25 mouse cellular contexts compared by ENCODE assay signal in the genomic region with DNA sequence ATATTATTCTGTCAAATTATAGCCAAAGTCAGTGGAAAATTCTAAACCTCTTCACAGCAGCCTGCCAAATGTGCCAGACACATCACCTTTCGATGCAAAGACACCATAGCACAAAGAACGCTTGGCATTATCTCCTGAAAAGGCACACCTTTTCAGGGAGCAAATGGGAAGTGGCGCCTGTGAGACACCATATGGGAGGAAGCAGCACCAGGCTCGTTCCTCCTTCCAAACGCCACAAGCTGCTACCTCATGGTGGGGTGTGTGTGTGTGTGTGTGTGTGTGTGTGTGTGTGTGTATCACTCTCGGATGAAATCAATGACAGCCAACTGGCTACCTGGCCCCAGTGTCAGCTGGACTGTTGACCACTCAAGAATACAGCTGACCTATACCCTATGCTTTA.
A peak's percentile ranks its signal among the peaks of the same experiment; 100 is the strongest.
DNase-seq lines count a peak whose midpoint lies in the region; ATAC-seq and TF ChIP-seq lines count a peak whose summit lies in the region.
"Had no signal": no experiment of that assay in that cellular context is flagged by ENCODE, and none has a peak within 500 bp of the region (broad histone marks: within the 10 kb centered on the region; RNA-seq: fewer than 3 reads in every experiment).

No protein-coding gene starts in this region.

- no peak for TF ChIP-seq POLR2A in brain, embryonic 14.5 days (IDR thresholded peaks at IDR 0.05; ENCODE audit: borderline replicate concordance, extremely low read depth, insufficient read depth, insufficient read length, poor library complexity, severe bottlenecking)

- no peaks in the 10 kb centered on the region for H3K9me3 ChIP-seq in forebrain, embryonic 13.5 days (replicated peaks)
- no peaks in the 10 kb centered on the region for H3K9me3 ChIP-seq in forebrain, embryonic 10.5 days
- no peaks in the 10 kb centered on the region for H3K9me3 ChIP-seq in midbrain, embryonic 15.5 days
- no peaks in the 10 kb centered on the region for H3K9me3 ChIP-seq in midbrain, embryonic 13.5 days
- no peaks in the 10 kb centered on the region for H3K9me3 ChIP-seq in forebrain, embryonic 15.5 days
- H3K9me3 ChIP-seq: hindbrain, embryonic 10.5 days; kidney, embryonic 15.5 days; limb, embryonic 12.5 days; lung, embryonic 15.5 days; midbrain, embryonic 10.5 days; neural tube, embryonic 13.5 days had no signal

- no peak overlapping the region for H3K4me2 ChIP-seq in forebrain, embryonic 13.5 days
- H3K4me2 ChIP-seq in midbrain, embryonic 15.5 days: no peak overlapping the region
- no peak overlapping the region for H3K4me2 ChIP-seq in midbrain, embryonic 13.5 days (replicated peaks)
- no peak overlapping the region for H3K4me2 ChIP-seq in forebrain, embryonic 15.5 days (replicated peaks)
- H3K4me2 ChIP-seq: kidney, embryonic 15.5 days; limb, embryonic 12.5 days; liver, embryonic 11.5 days; lung, embryonic 15.5 days; neural tube, embryonic 13.5 days had no signal

- ATAC-seq in forebrain, embryonic 13.5 days: peak; percentile 46
- ATAC-seq in midbrain, embryonic 15.5 days (replicated peaks): no peak
- no peak for ATAC-seq in midbrain, embryonic 13.5 days
- ATAC-seq in forebrain, embryonic 15.5 days (replicated peaks): peak; percentile 55; the same call in 1 of the 2 replicates
- ATAC-seq: hindbrain, embryonic 16.5 days had no signal

- H3K4me3 ChIP-seq in forebrain, embryonic 13.5 days: no peak overlapping the region
- no peak overlapping the region for H3K4me3 ChIP-seq in forebrain, embryonic 10.5 days
- H3K4me3 ChIP-seq in midbrain, embryonic 15.5 days: no peak overlapping the region
- no peak overlapping the region for H3K4me3 ChIP-seq in midbrain, embryonic 13.5 days (replicated peaks)
- H3K4me3 ChIP-seq in forebrain, embryonic 15.5 days: no peak overlapping the region
- H3K4me3 ChIP-seq: hindbrain, embryonic 10.5 days; kidney, embryonic 15.5 days; layer of hippocampus, adult 2 months; limb, embryonic 12.5 days; lung, embryonic 15.5 days; midbrain, embryonic 10.5 days; neural tube, embryonic 13.5 days had no signal

- no peak for TF ChIP-seq CTCF in brain, embryonic 14.5 days (IDR thresholded peaks at IDR 0.05; ENCODE audit: borderline replicate concordance, extremely low read depth, insufficient read depth, insufficient read length)

- DNase-seq in forebrain, embryonic 10.5 days (ENCODE audit: extremely low spot score, low spot score): no peak
- DNase-seq in brain, embryonic 14.5 days (ENCODE audit: low read depth): peak; percentile 83
- DNase-seq in liver: no peak
- DNase-seq: adrenal gland, postnatal 25 days; B cell, adult 2 months; cerebellum, adult 9-10 months; gastrocnemius, postnatal 10 days; heart, postnatal 14 days; kidney, adult 18-20 months; kidney, postnatal 25 days; thymus, adult 2 months; thymus, postnatal 4 days had no signal

- WGBS in forebrain, embryonic 13.5 days: 59% methylated on average over 6 of the region's 6 CpGs
- WGBS in forebrain, embryonic 10.5 days: 82% methylated on average over 6 of the region's 6 CpGs
- 69% methylated on average over 6 of the region's 6 CpGs for WGBS in midbrain, embryonic 15.5 days
- WGBS in midbrain, embryonic 13.5 days: 81% methylated on average over 6 of the region's 6 CpGs
- 56% methylated on average over 6 of the region's 6 CpGs for WGBS in forebrain, embryonic 15.5 days

- no peak overlapping the region for H3K9ac ChIP-seq in forebrain, embryonic 13.5 days
- no peak overlapping the region for H3K9ac ChIP-seq in midbrain, embryonic 15.5 days
- no peak overlapping the region for H3K9ac ChIP-seq in midbrain, embryonic 13.5 days (replicated peaks)
- no peak overlapping the region for H3K9ac ChIP-seq in forebrain, embryonic 15.5 days (replicated peaks)
- H3K9ac ChIP-seq: kidney, embryonic 15.5 days; limb, embryonic 12.5 days; lung, embryonic 15.5 days; neural tube, embryonic 13.5 days had no signal

- no peaks in the 10 kb centered on the region for H3K36me3 ChIP-seq in forebrain, embryonic 13.5 days (ENCODE audit: poor library complexity, severe bottlenecking)
- H3K36me3 ChIP-seq in forebrain, embryonic 10.5 days (replicated peaks): no peaks in the 10 kb centered on the region
- H3K36me3 ChIP-seq in midbrain, embryonic 15.5 days (replicated peaks): no peaks in the 10 kb centered on the region
- no peaks in the 10 kb centered on the region for H3K36me3 ChIP-seq in midbrain, embryonic 13.5 days
- H3K36me3 ChIP-seq in forebrain, embryonic 15.5 days: no peaks in the 10 kb centered on the region
- H3K36me3 ChIP-seq: hindbrain, embryonic 10.5 days; kidney, embryonic 15.5 days; limb, embryonic 12.5 days; lung, embryonic 15.5 days; midbrain, embryonic 10.5 days; neural tube, embryonic 13.5 days had no signal

- H3K4me1 ChIP-seq in forebrain, embryonic 13.5 days: peaks cover 23% of the 10 kb centered on the region
- H3K4me1 ChIP-seq in forebrain, embryonic 10.5 days: peaks cover 18% of the 10 kb centered on the region
- H3K4me1 ChIP-seq in midbrain, embryonic 15.5 days: peaks cover 20% of the 10 kb centered on the region
- H3K4me1 ChIP-seq in midbrain, embryonic 13.5 days (replicated peaks): peaks cover 29% of the 10 kb centered on the region
- H3K4me1 ChIP-seq in forebrain, embryonic 15.5 days: peaks cover 37% of the 10 kb centered on the region

- no peaks in the 10 kb centered on the region for H3K27me3 ChIP-seq in forebrain, embryonic 13.5 days
- no peaks in the 10 kb centered on the region for H3K27me3 ChIP-seq in forebrain, embryonic 10.5 days (ENCODE audit: poor library complexity, severe bottlenecking)
- no peaks in the 10 kb centered on the region for H3K27me3 ChIP-seq in midbrain, embryonic 15.5 days (replicated peaks)
- no peaks in the 10 kb centered on the region for H3K27me3 ChIP-seq in midbrain, embryonic 13.5 days
- H3K27me3 ChIP-seq in forebrain, embryonic 15.5 days: no peaks in the 10 kb centered on the region
- H3K27me3 ChIP-seq: kidney, embryonic 15.5 days; limb, embryonic 12.5 days; lung, embryonic 15.5 days; neural tube, embryonic 13.5 days had no signal

- H3K27ac ChIP-seq in forebrain, embryonic 13.5 days: peak overlapping the region; percentile 86
- no peak overlapping the region for H3K27ac ChIP-seq in forebrain, embryonic 10.5 days
- H3K27ac ChIP-seq in midbrain, embryonic 15.5 days: 0 out of 2 replicates have a peak overlapping the region, but pooled peaks have one; percentile 34
- H3K27ac ChIP-seq in midbrain, embryonic 13.5 days: no peak overlapping the region
- H3K27ac ChIP-seq in forebrain, embryonic 15.5 days (replicated peaks): peak overlapping the region; percentile 93
- H3K27ac ChIP-seq: hindbrain, embryonic 10.5 days; kidney, embryonic 15.5 days; limb, embryonic 12.5 days; lung, embryonic 15.5 days; midbrain, embryonic 10.5 days; neural tube, embryonic 13.5 days had no signal

Comparison
In these comparisons a context has a peak if more than half of its experiments do, and no peak if none do; other contexts are left out.
1. H3K27ac ChIP-seq: peak in forebrain, embryonic 13.5 days (single experiment), midbrain, embryonic 15.5 days (single experiment) and forebrain, embryonic 15.5 days (single experiment); none in forebrain, embryonic 10.5 days (single experiment) and midbrain, embryonic 13.5 days (single experiment).
2. ATAC-seq: peak in forebrain, embryonic 13.5 days (single experiment) and forebrain, embryonic 15.5 days (single experiment); none in midbrain, embryonic 15.5 days (single experiment) and midbrain, embryonic 13.5 days (single experiment).